Mouse (Mus musculus) left cerebral cortex, postnatal 4 days (tissue): Measurements from ENCODE around the gene Gm1110. TPM values are rescaled to one million over a fixed set of nuclear protein-coding genes. Genes with fewer than 3 reads are reported as not detected.
"Not testable (repeated sequence)": the region's sequence is repeated elsewhere in the genome, so short reads cannot be mapped to it uniquely, and the experiment has no call there.

Experiments used
- DNase-seq: peaks from one replicate; pipeline ENCODE4 v3.0.0-alpha.2; 2022
- intact Hi-C: fragments of 180-260 bp; cut with DNase I; formaldehyde crosslinking; loops from one replicate; pipeline ENCODE4 v1.15.1; 2025
- total RNA-seq, 2 experiments: library from RNA; stranded (reverse); gene quantifications; 2 replicates each; pipeline ENCODE4 v1.2.3; 2021

The Gm1110 gene
- not detected for total RNA-seq

DNA sequence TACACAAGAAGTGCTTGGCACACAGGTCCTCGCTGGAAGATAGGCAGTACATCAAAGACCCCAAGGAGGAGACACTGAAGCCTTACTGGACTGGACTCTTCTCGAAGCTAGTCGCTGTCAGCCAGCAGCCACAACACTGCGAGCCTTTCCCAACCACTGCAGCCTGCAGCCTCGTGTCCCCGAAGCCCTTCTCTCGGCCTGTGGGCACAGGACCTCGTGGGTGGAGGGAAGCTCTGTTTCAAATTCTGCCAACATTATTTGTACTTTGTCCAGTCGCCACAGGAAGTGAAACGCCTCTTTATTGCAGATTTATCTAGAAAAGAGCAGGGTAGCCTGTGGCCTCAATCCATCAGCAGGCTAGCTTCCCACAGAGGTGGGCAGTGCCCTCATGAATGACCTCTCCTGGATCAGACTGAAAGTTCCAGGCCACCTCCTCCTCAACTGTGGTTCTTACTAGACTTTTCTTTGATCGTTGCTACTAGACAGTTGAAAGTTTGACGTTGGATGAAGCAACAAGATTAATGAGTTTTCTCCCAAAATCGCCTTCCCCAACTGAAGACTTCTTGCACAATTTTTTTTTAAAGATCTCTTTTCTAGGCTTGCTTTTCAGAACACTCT is at the start of gene Gm1110:
TSS of gene Gm1110 (minus strand) at position 203 of the 618 bp plus-strand sequence.
- intact Hi-C loops, result no loop called here
- DNase-seq, result no peak

DNA sequence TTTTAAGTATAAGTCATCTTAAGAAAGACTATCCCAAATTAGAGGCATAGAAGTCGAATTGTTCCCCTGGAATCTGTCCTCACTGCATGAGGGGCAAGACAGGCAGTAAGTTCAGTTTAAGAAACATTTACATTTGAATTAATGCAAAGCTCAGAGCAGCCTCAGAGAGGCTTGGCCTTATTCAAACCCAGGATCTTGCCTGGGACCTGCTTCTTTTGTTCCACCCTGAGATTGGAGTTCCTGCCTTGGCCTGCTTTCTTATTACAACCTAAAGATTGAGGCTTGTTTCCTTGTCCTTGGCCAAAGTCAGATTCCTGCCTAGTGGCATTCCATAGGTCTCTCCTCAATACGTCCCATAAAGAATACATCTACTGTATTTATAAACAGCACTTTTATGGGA is 24.9 kb upstream of the Gm1110 start:
- intact Hi-C loops, result no loop called here
- no peak for DNase-seq

DNA sequence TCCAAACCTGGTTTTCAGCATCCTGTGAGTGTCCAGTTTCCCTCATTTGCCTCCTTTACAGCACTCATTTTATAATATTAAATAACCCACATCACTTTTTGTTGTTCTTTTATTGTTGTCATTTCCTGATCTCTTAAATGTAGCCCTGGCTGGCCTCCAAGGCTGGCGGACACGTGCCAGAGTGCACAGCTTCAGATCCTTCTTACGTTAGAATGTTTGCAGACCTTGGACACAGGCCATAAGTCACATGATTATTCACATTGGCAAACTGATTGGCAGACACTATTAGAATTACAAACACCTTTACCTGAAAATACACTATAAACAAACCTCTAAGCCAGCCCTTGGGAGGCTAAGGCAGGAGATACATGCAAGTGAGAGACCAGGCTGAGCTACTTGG is 1.2 kb upstream of the Gm1110 start:
- intact Hi-C loops, result no loop called here
- DNase-seq, result peak; percentile 25

DNA sequence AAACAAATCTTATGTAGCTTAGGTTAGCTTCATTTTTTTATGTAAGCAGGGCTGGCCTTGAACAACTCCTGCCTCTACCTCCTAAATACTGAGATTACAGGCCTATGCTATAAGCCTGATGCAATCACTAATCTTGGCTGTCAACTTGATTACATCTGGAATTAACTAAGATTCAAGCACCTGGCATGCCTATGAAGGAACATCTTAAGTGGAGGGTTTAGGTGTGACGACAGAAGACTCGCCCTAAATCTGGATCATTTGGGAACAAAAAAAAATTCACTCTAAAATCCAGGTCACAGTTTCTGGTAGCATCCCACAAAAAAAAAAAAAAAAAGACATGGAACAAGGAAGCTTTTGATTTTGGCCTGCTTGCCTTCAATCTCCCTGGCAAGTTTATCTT is 3.1 kb downstream of the Gm1110 start:
- DNase-seq, result no peak
- intact Hi-C loops, result no loop called here

DNA sequence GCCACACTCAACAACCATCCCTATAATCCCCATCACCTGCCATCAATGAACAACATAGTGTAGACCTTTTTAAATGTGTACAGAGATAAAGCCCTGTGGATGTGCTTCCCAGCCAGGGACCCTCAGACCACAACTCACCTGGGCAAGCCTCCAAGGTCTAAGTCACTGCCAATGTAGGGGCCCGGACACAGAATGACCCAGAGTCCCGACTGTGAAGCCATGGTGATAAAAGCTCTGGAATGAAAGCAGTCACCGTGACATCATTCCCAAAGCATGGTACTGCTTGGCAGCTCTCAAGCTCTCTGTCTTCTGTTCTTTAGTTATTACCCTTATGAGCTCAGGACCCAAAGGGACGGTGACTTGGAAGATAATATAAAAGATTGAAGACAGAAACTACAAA is 9.8 kb downstream of the Gm1110 start:
- DNase-seq, result peak; percentile 31
- intact Hi-C loops, result no loop called here

DNA sequence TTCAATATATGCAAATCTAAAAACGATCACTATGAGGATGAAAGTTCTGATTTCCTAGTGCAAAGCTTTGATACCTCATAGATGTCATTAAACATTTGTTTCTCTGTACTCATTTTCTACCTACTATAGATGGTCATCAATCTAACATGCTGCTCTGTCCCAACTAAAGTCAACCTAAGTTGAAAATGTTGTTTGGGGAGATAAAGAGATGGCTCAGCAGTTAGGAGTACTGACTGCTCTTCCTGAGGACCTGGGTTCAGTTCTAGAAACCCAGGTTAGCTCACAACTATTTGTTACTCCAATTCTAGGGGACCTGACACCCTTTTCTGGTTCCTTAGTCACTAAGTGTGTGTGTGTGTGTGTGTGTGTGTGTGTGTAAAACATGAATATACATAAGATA is 11.7 kb downstream of the Gm1110 start:
- intact Hi-C loops, result no loop called here
- DNase-seq, result no peak

DNA sequence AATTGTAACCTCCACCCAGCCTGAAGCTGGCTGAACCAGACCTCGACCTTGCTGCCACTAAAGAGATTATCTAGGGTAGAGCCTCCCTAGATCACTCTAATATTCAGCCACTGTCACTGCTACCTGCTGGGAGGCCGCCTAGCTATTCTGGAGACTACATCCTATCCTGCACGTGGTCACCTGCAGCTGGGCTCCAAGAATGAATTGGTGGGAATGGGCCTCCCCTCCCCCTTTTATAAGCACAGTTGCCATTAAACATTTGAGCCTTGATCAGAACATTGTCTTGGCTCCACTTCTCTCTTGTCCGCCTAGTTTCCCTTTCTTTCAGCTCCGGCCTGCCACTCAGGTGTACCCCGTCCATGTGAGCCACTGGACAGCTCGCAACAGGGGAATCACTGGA is 53.1 kb downstream of the Gm1110 start:
- intact Hi-C loops, DNase-seq: not testable (repeated sequence)

DNA sequence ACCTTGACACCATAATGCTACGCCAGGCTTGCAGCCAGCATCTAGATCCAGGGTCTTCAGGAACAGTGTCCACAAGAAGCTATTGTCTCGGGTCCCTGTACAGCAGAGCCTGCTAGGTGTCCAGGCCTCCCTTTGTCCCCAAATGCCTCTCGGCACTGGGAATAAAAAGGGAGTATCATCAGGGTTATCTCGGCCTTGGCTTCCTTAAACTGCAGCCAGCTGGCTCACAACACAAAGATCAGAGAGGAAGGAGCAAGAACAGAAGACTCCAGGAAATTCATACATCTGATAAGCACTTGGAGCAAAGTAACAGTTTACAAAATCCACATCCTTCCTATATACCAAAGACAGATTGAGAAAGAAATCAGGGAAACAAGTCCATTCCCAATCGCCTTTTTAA is 62.2 kb downstream of the Gm1110 start, which contains the start of gene Glb1l3:
TSS of gene Glb1l3 (minus strand) at position 140 of the 400 bp plus-strand sequence.
- intact Hi-C loops, result no loop called here
- DNase-seq, result no peak

DNA sequence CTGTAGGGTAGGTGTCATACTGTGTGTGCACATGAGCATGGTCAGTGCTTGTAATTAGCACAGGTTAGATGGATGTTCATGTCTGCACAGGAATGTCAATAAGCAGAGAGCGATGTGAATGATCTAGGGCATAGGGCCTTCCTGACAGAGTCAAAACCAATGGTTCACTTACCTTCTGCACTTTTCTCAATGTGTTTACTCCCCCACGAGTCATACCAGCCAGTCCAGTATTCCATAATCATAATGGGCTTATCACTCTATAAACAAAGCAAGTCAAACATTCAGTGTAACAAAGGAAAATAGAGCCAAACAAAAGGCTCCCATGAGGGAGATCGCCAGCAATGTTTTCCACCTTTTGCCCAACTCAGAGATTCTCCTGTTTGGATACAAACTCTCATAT is 91.8 kb downstream of the Gm1110 start:
- intact Hi-C loops, result no loop called here

More for the DNA sequence above, 91.8 kb downstream of the Gm1110 start:
- DNase-seq, result no peak

Other genes with a start within 250 kb of the Gm1110 start
- gene B3gat1, start 189.4 kb downstream of the Gm1110 start, total RNA-seq, result 100 to 1,000 TPM; 283 to 301 TPM
- gene Glb1l2, start 116.6 kb downstream of the Gm1110 start, total RNA-seq, result 1 to 10 TPM; 1.2 to 1.9 TPM
- gene Glb1l3, start 62.2 kb downstream of the Gm1110 start, total RNA-seq, result not detected
- gene Acad8, start 76.5 kb upstream of the Gm1110 start, total RNA-seq, result 10 to 100 TPM; 25.8 to 28.7 TPM
- gene Thyn1, start 76.6 kb upstream of the Gm1110 start, total RNA-seq, result 10 to 100 TPM; 82.7 to 94.0 TPM
- 100 to 1,000 TPM; 116 to 117 TPM for gene Vps26b, start 107.0 kb upstream of the Gm1110 start, total RNA-seq
- gene Ncapd3, start 107.1 kb upstream of the Gm1110 start, total RNA-seq, result 10 to 100 TPM; 17.3 to 18.3 TPM
- 10 to 100 TPM; 21.6 to 22.4 TPM for gene Jam3, start 232.3 kb upstream of the Gm1110 start, total RNA-seq